Mouse (Mus musculus): ENCODE results near the gene Nbea. TPM values are rescaled to one million over a fixed set of nuclear protein-coding genes. Genes with fewer than 3 reads are reported as not detected.
"Not testable (repeated sequence)": the region's sequence is repeated elsewhere in the genome, so short reads cannot be mapped to it uniquely, and the experiment has no call there.

Gene Nbea
- polyA plus RNA-seq, 1 experiment from 2014 or later, result 13.6 TPM

- Histone ChIP-seq H3K36me3 (ENCODE audit: control insufficient read depth, insufficient read depth, low read length) (no peaks in the 10 kb centered on the region), H3K9ac (ENCODE audit: low read depth, low read length) (no peak overlapping the region), H3K4me3 (ENCODE audit: low read depth, low read length) (no peak overlapping the region), H3K9me3 (replicated peaks; ENCODE audit: control insufficient read depth, low read length) (no peaks in the 10 kb centered on the region), H3K4me1 (ENCODE audit: control insufficient read depth, insufficient read depth, low read length) (no peaks in the 10 kb centered on the region), H3K27ac (ENCODE audit: low read depth, low read length) (no peak overlapping the region), H3K4me2 (no peak overlapping the region), H3K27me3 (ENCODE audit: control insufficient read depth, insufficient read depth, low read length) (no peaks in the 10 kb centered on the region)
- no peak for ATAC-seq (replicated peaks; ENCODE audit: insufficient number of reproducible peaks, low FRiP score, low TSS enrichment)
- 51% methylated on average over 8 of the region's 8 CpGs for WGBS (ENCODE audit: insufficient replicate concordance)
These were observed 547.8 kb downstream of the Nbea start for GRCm38 (mm10) chr3:55635542-55636172.

DNA sequence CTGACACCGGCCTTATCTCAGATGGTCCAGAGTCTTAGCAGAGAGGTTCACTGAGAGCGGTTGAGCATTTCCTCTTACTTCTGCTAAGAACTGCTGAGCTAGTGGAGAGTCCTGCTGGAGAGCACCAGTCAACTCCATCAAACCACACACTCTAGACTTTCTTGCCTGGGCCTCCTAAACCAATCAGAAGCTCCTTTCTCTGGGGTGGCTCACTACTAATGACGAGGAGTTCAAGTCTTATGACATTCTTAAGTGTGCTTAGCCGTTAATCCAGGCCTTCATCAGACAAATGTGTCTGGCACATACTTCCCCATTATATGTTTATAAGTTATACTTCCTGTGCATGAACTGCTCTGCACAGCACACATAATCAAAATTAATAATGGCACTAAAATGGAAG, 556.4 kb downstream of the Nbea start:
- ATAC-seq (replicated peaks; ENCODE audit: insufficient number of reproducible peaks, low FRiP score, low TSS enrichment), result no peak
- Histone ChIP-seq H3K9ac (ENCODE audit: low read depth, low read length) (no peak overlapping the region), H3K4me1 (ENCODE audit: control insufficient read depth, insufficient read depth, low read length) (no peaks in the 10 kb centered on the region), H3K4me3 (ENCODE audit: low read depth, low read length) (no peak overlapping the region), H3K9me3 (replicated peaks; ENCODE audit: control insufficient read depth, low read length) (no peaks in the 10 kb centered on the region), H3K27me3 (ENCODE audit: control insufficient read depth, insufficient read depth, low read length) (no peaks in the 10 kb centered on the region), H3K27ac (ENCODE audit: low read depth, low read length) (no peak overlapping the region), H3K36me3 (ENCODE audit: control insufficient read depth, insufficient read depth, low read length) (peaks cover 5% of the 10 kb centered on the region), H3K4me2 (no peak overlapping the region)
- 60% methylated on average over 4 of the region's 4 CpGs for WGBS (ENCODE audit: insufficient replicate concordance)

DNA sequence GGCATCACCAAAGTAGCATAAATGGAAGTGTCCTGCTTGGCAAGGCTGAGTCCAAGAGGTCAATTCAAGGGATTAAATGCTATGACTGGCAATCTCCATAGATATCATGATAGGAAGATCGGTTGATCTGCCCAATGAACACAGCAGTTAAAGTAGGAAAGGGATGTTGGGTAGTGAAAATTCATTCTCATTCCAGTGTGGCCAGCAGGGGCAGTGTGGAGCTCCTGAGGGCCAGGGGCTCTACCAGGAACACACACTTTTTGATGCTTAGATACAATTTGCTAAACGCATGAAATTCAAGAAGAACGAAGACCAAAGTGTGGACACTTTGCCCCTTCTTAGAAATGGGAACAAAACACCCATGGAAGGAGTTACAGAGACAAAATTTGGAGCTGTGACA, 561.5 kb downstream of the Nbea start:
- not testable (repeated sequence) for ATAC-seq (replicated peaks; ENCODE audit: insufficient number of reproducible peaks, low FRiP score, low TSS enrichment); H3K4me1 ChIP-seq (ENCODE audit: control insufficient read depth, insufficient read depth, low read length); H3K4me3 ChIP-seq (ENCODE audit: low read depth, low read length); H3K9me3 ChIP-seq (replicated peaks; ENCODE audit: control insufficient read depth, low read length); H3K36me3 ChIP-seq (ENCODE audit: control insufficient read depth, insufficient read depth, low read length); H3K4me2 ChIP-seq; H3K9ac ChIP-seq (ENCODE audit: low read depth, low read length); H3K27me3 ChIP-seq (ENCODE audit: control insufficient read depth, insufficient read depth, low read length); H3K27ac ChIP-seq (ENCODE audit: low read depth, low read length)
- WGBS (ENCODE audit: insufficient replicate concordance), result 81% methylated on average over 3 of the region's 3 CpGs

- no peak overlapping the region for H3K4me3 ChIP-seq (ENCODE audit: low read depth, low read length)
- no peaks in the 10 kb centered on the region for H3K4me1 ChIP-seq (ENCODE audit: control insufficient read depth, insufficient read depth, low read length)
- H3K4me2 ChIP-seq, result no peak overlapping the region
- no peak for ATAC-seq (replicated peaks; ENCODE audit: insufficient number of reproducible peaks, low FRiP score, low TSS enrichment)
- H3K36me3 ChIP-seq (ENCODE audit: control insufficient read depth, insufficient read depth, low read length), result no peaks in the 10 kb centered on the region
- no peaks in the 10 kb centered on the region for H3K9me3 ChIP-seq (replicated peaks; ENCODE audit: control insufficient read depth, low read length)
- 86% methylated on average over 3 of the region's 3 CpGs for WGBS (ENCODE audit: insufficient replicate concordance)
- H3K27me3 ChIP-seq (ENCODE audit: control insufficient read depth, insufficient read depth, low read length), result no peaks in the 10 kb centered on the region
- H3K9ac ChIP-seq (ENCODE audit: low read depth, low read length), result no peak overlapping the region
- H3K27ac ChIP-seq (ENCODE audit: low read depth, low read length), result no peak overlapping the region
These were observed 565.1 kb downstream of the Nbea start for GRCm38 (mm10) chr3:55618396-55618795.

- no peaks in the 10 kb centered on the region for H3K9me3 ChIP-seq (replicated peaks; ENCODE audit: control insufficient read depth, low read length)
- H3K27me3 ChIP-seq (ENCODE audit: control insufficient read depth, insufficient read depth, low read length), result no peaks in the 10 kb centered on the region
- WGBS (ENCODE audit: insufficient replicate concordance), result 55% methylated on average over 5 of the region's 5 CpGs
- H3K9ac ChIP-seq (ENCODE audit: low read depth, low read length), result no peak overlapping the region
- H3K4me2 ChIP-seq, result no peak overlapping the region
- H3K4me3 ChIP-seq (ENCODE audit: low read depth, low read length), result no peak overlapping the region
- no peaks in the 10 kb centered on the region for H3K4me1 ChIP-seq (ENCODE audit: control insufficient read depth, insufficient read depth, low read length)
- H3K36me3 ChIP-seq (ENCODE audit: control insufficient read depth, insufficient read depth, low read length), result no peaks in the 10 kb centered on the region
- H3K27ac ChIP-seq (ENCODE audit: low read depth, low read length), result no peak overlapping the region
- no peak for ATAC-seq (replicated peaks; ENCODE audit: insufficient number of reproducible peaks, low FRiP score, low TSS enrichment)
These were observed 570.9 kb downstream of the Nbea start for GRCm38 (mm10) chr3:55612459-55613115.

- no peaks in the 10 kb centered on the region for H3K36me3 ChIP-seq (ENCODE audit: control insufficient read depth, insufficient read depth, low read length)
- no peaks in the 10 kb centered on the region for H3K4me1 ChIP-seq (ENCODE audit: control insufficient read depth, insufficient read depth, low read length)
- H3K9me3 ChIP-seq (replicated peaks; ENCODE audit: control insufficient read depth, low read length), result no peaks in the 10 kb centered on the region
- H3K4me2 ChIP-seq, result no peak overlapping the region
- no peak overlapping the region for H3K4me3 ChIP-seq (ENCODE audit: low read depth, low read length)
- WGBS (ENCODE audit: insufficient replicate concordance), result 49% methylated on average over 5 of the region's 5 CpGs
- ATAC-seq (replicated peaks; ENCODE audit: insufficient number of reproducible peaks, low FRiP score, low TSS enrichment), result no peak
- H3K27me3 ChIP-seq (ENCODE audit: control insufficient read depth, insufficient read depth, low read length), result no peaks in the 10 kb centered on the region
- no peak overlapping the region for H3K9ac ChIP-seq (ENCODE audit: low read depth, low read length)
- H3K27ac ChIP-seq (ENCODE audit: low read depth, low read length), result no peak overlapping the region
These were observed 571.5 kb downstream of the Nbea start for GRCm38 (mm10) chr3:55612023-55612422.

DNA sequence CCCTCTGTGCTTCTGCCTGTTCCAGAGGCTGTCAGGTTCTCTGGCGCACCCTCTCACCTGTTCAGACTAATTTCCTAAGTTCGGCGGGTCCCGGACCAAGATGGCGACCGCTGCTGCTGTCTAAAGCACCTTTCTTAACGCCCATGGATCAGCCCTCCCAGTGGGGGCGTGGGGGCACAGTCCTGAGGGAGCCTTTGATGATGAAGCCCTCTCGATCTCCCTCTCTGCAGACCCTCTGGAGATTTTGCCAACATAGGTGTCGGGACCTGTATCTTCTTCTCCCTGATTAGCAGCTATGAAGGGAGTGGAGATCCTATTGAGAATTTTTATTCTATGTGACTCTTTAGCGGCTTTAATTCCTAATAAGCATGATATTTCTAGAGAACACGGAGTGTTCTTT, 573.3 kb downstream of the Nbea start:
- ATAC-seq (replicated peaks; ENCODE audit: insufficient number of reproducible peaks, low FRiP score, low TSS enrichment), result no peak
- H3K27ac ChIP-seq (ENCODE audit: low read depth, low read length), result no peak overlapping the region
- H3K36me3 ChIP-seq (ENCODE audit: control insufficient read depth, insufficient read depth, low read length), result no peaks in the 10 kb centered on the region
- no peaks in the 10 kb centered on the region for H3K9me3 ChIP-seq (replicated peaks; ENCODE audit: control insufficient read depth, low read length)
- no peak overlapping the region for H3K9ac ChIP-seq (ENCODE audit: low read depth, low read length)
- no peak overlapping the region for H3K4me2 ChIP-seq
- no peak overlapping the region for H3K4me3 ChIP-seq (ENCODE audit: low read depth, low read length)
- no peaks in the 10 kb centered on the region for H3K27me3 ChIP-seq (ENCODE audit: control insufficient read depth, insufficient read depth, low read length)
- 81% methylated on average over 11 of the region's 12 CpGs for whole genome bisulfite sequencing (ENCODE audit: insufficient replicate concordance)
- no peaks in the 10 kb centered on the region for H3K4me1 ChIP-seq (ENCODE audit: control insufficient read depth, insufficient read depth, low read length)

DNA sequence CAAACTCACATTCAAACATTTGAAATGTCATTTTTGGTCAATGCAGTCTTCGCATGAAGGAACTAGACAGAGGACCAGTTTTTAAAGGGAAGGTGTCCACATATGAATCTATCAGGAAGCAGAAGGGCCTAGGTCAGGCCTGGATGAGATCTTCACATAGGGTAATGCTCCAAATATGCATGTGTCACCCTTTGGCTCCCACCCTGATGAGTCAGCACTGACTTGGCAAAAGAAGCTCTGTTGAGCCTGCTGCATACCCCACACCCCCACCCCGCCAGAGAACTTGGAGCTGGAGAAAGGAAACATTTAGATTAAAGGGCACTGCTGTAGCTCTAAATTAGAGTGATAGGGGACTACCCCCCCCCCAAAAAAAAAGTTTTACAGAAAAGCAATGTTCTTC, 583.2 kb downstream of the Nbea start:
- Histone ChIP-seq H3K9ac (ENCODE audit: low read depth, low read length) (no peak overlapping the region), H3K4me2 (no peak overlapping the region), H3K27me3 (ENCODE audit: control insufficient read depth, insufficient read depth, low read length) (no peaks in the 10 kb centered on the region), H3K9me3 (replicated peaks; ENCODE audit: control insufficient read depth, low read length) (no peaks in the 10 kb centered on the region), H3K4me3 (ENCODE audit: low read depth, low read length) (no peak overlapping the region), H3K36me3 (ENCODE audit: control insufficient read depth, insufficient read depth, low read length) (no peaks in the 10 kb centered on the region), H3K4me1 (ENCODE audit: control insufficient read depth, insufficient read depth, low read length) (no peaks in the 10 kb centered on the region), H3K27ac (ENCODE audit: low read depth, low read length) (no peak overlapping the region)
- WGBS (ENCODE audit: insufficient replicate concordance), result 83% methylated on average over 2 of the region's 2 CpGs
- ATAC-seq (replicated peaks; ENCODE audit: insufficient number of reproducible peaks, low FRiP score, low TSS enrichment), result no peak

All from heart, embryonic 11.5 days (tissue).